Mouse (Mus musculus) frontal cortex, postnatal 25 days (tissue): ENCODE measurements around the gene Lsamp.

Experiments
- DNase-seq, 2 experiments: peaks; one replicate each; pipeline ENCODE4 v3.0.0; 2022; ENCODE audit warnings: low spot score in 2 of 2

The Lsamp gene

DNA sequence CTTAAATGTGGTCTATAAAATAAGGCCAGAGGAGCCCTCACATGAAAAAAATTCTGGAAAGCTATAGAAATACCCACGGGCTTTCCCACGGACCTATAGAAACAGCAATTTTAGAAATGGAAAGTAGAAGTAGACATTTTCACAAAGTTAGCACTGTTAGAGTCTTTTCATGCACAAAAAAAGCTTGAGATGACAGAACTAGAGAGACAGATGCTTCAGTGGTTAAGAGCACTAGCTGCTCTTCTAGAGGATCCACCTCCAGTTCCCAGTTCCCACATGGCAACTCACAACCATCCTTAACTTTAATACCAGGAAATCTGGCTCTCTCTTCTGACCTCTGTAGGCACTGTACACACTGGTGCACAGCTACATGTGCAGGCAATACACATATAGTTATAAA is 2049.3 kb downstream of the Lsamp start:
- DNase-seq: no peak

DNA sequence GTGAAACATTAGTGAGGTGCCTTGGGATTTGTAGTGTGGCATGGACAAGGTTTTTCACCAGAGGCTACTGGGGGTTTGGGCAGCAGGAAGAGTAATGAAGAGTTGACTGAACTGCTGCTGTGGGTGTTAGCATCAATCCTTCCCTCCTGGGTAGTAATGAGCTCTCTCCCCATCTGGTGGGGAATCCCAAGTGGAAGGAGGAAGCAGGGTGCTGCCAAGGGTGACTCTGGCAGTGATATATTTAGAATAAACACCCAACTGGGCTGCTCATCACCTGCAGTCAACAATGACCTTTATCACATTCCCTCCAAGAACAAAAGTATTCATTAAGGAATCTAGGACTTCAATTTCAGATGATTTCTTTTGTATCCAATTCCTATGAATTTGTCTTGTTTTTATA is 2064.0 kb downstream of the Lsamp start:
- no peak for DNase-seq

DNA sequence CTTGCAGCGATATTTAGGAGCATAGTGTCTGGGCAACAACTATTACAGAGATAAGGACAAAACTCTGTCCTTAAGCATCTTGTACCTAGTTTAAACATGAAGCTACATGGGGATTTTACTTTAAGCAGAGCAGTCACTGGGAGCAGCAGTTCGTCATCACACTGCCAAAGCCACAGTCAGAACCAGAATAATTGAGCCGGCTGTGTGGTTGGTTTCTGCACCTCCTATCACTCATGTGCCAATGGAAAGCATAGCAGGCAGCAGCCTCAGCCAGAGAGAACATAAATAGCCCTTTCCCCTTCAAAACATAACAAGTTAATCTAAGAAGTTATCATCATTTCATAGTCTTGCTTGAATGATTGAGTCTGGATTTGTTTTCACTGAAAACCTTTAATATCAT is 2075.8 kb downstream of the Lsamp start:
- DNase-seq: no peak

DNA sequence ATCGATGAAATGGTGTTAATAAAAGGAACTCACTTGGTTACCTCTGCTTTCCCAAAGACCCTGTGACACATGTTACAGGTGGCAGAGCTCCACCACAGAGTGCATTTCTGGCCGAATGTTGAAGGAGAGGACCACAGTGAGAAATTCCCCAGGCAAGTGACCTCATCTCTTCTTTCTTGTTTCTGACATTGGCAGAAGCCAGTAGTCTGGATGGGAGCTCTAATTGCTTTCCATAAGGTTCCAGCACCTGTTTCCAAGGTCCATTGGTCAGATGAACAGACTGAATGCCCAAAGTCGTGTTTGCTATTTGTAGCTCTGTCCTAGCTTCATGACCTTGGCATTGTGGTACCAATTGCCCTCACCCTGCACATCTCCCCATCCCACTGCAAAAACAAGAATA is 2090.2 kb downstream of the Lsamp start:
- DNase-seq: no peak

DNA sequence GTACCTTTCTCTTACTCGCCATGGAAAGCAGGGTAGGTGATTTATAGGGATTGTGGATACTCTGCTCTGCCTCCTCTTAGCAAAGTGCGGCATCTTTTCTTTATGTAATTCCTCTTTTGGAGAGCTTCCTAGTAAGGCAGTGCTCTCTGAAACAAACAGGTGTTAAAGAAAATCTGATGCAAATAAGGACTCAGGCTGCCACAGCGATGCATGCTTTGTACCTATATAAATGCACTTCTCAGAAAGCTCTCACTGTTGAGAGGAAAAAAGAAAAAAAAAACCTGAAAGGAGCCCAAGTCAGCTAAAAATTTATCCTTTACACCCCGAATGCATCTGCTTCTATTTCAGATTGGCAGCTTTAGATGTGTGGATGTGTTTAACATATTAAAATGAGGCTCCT is 2095.4 kb downstream of the Lsamp start:
- DNase-seq: no peak

GRCm38 (mm10) chr16:42081611-42082010 is 2097.4 kb downstream of the Lsamp start:
- DNase-seq: no peak

GRCm38 (mm10) chr16:42097510-42097909 is 2113.3 kb downstream of the Lsamp start:
- no peak for DNase-seq

DNA sequence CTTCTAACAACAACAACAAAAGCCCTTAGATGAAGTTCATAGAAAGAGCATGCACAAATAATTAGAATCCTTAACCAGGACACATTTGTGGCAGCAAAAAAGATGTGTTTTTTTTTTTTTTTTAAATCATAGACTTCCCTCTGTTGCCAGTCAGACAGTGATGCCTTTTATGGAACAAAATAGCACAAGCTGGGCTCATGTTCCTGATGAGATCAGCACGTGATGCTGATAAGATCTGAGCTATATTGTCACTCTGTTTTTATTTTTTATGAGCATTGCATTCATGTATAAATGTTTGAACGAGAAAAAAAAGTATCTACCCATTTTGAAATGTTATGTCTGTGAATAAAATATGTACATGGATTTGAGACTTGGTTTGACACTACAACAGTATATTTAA is 2118.0 kb downstream of the Lsamp start:
- DNase-seq: no peak

DNA sequence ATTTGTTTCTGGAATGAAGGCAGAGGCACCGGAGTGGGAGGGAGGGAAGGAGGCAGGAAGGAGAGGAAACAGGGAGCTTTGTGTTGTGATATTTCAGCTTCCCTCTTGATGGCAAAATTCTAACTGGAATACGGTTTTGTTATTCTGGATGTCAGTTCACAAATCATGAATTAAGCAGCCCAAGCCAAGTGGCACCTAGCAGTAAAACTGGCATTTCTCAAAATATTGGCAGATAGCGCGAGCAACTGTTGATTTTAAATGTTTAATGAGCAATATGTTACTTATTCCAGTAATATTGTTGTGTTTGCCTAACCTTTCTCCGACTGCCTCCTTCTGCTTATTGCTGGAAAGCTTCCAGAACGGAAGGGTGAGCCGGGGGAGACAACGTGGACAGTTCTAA is 2118.5 kb downstream of the Lsamp start:
- DNase-seq: no peak

- DNase-seq: no peak
Measured at GRCm38 (mm10) chr16:42112251-42112650, 2128.1 kb downstream of the Lsamp start.

- no peak for DNase-seq
Measured at GRCm38 (mm10) chr16:42113246-42113645, 2129.1 kb downstream of the Lsamp start.

DNA sequence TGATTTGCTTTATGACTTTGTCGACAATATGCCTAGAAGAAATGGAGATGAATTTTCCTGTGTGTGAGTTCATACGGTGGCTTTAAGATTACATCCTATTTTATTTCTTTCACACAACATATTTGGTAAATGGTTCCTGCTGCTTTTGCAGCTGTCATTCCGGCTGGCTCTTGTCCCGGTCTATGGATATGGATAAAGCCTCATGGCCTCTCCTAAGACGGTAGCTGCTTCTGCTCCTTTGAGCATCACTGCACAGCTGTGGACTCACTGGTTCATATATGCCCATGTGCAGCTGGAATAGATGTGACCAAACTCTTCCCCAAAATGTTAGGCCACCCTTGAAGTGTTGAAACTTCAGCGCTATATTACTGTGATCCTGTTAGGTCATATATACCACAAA is 2137.6 kb downstream of the Lsamp start:
- no peak for DNase-seq

DNA sequence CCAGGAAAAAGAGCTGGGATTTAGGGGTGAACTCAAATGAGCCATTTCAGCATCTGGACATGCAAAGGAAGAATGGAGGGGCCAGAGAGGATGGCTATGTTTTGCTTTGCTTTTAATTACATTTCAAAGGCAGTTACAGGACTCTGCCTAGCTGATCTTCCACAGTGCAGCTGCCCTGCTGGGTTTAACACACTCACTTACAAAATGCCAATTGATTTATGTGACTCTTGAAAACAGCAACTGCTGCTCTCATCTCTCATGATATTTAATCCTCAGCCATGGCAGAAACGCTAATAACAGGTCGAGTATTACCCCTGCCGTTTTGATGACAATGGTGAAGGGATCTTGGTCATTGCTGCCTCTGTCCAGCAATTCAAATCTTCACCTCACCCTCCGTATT is 2139.7 kb downstream of the Lsamp start:
- no peak for DNase-seq

DNA sequence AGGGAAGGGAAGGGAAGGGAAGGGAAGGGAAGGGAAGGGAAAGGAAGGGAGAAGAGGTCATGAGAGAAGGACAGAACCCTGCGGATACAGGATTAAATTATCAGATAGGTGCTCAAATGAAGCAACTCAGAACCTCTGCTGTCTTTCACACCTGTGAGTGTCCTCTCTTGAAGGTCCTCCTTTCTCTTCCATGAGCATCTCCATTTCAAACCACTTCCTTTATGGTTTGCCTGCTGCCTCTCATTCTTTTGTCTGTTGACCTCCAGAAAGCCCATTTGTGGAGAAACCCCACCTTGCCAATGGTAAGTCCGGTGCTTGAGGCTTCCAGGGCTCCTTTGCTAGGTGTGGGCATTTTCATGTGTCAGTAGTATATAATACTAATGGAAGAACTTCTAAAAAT is 2141.9 kb downstream of the Lsamp start:
- DNase-seq: no peak

- DNase-seq: no peak
Measured at GRCm38 (mm10) chr16:42147164-42147563, 2163.0 kb downstream of the Lsamp start.

GRCm38 (mm10) chr16:42149216-42149942 is 2165.2 kb downstream of the Lsamp start:
- no peak for DNase-seq

GRCm38 (mm10) chr16:42152640-42153039 is 2168.5 kb downstream of the Lsamp start:
- DNase-seq: no peak

GRCm38 (mm10) chr16:42157816-42158215 is 2173.7 kb downstream of the Lsamp start:
- DNase-seq: no peak

GRCm38 (mm10) chr16:42164941-42165340 is 2180.8 kb downstream of the Lsamp start:
- DNase-seq: peak; percentile 71 to 84

DNA sequence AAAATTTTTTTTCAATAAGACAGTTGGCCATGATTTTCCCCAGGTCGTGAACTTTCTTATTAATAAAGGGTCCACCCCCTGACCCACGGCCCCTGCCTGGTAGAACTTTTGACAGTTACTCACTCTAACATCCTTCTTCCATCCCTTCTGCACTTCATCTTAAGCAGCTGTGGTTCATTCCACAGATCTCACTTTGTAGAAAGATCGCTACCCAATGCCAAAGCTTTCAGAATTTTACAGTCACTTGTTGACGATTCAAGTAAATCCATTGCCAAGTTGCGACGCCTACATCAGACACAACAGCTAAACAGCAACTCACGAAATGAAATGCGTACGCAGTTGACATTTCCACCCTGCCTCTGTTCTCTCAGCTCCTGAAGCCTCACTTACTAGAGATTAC is 2184.1 kb downstream of the Lsamp start:
- no peak for DNase-seq

GRCm38 (mm10) chr16:42169447-42170140 is 2185.4 kb downstream of the Lsamp start:
- peak; percentile 57 to 69 for DNase-seq

DNA sequence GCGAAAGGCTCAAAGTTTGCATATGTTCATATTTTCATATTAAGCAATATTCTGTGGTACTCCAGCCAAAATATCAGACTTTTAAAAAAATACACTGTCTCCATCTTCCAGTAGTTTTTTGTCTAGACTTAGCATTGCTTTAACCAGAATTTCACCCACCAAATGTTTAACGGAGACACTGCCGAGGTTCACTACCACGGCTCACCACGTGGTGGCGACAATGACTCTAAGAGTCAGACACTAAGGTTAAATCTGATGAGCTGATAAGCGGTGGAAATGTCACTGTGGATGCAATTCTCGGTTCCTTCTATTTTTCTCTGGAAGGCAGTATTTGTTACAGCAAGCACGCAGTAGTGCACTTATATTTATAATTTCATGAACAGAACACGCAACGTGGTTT is 2188.3 kb downstream of the Lsamp start:
- DNase-seq: peak; percentile 80 to 88

- no peak for DNase-seq
Measured at GRCm38 (mm10) chr16:42178866-42179265, 2194.7 kb downstream of the Lsamp start.

DNA sequence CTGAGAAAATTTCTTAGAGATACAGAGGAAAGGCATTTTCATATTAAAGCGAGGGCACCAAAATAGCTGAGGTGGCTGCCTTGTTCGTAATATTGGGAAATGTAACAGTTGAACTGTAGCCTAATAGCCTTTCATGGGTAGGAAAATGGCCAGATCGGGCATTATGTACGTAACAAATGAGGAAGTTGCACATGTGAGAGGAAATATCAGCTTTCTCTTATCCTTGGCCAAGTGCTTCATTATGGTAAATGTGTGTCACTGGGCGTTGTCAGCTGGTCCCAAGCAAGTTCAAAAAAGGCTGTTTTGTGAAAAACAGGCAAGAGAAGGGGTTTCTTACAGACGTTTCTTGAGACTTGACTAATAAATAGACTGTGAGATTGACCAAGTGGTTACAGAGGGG is 2195.9 kb downstream of the Lsamp start:
- no peak for DNase-seq
